Mouse (Mus musculus) neural tube, embryonic 11.5 days (tissue): ENCODE measurements around the gene Pla2g2f. TPM values are rescaled to one million over a fixed set of nuclear protein-coding genes. Genes with fewer than 3 reads are reported as not detected.
A peak's percentile ranks its signal among the peaks of the same experiment; 100 is the strongest.

Experiments
- ATAC-seq: fragments of 200-750 bp; cut with Nextera tagmentation; 2 replicates; pipeline ENCODE4 v1.8.0; 2017; ENCODE audit warnings: moderate number of reproducible peaks, mild to moderate bottlenecking, moderate TSS enrichment, moderate library complexity; ENCODE audit not compliant: insufficient read depth, low FRiP score, low TSS enrichment
- DNase-seq: peaks from one replicate; pipeline ENCODE4 v3.0.0-alpha.2; 2015; ENCODE audit warnings: low spot score
- H3K27ac ChIP-seq: fragments of 300-500 bp; sonication (generic); 2 replicates; pipeline ENCODE4 v1.5.1; 2014; ENCODE audit warnings: low read depth, mild to moderate bottlenecking, low read length
- H3K27me3 ChIP-seq: fragments of 300-500 bp; sonication (generic); 2 replicates; pipeline ENCODE4 v1.6.1; 2014; ENCODE audit warnings: mild to moderate bottlenecking, low read length, mixed read lengths; ENCODE audit not compliant: control insufficient read depth, insufficient read depth
- H3K36me3 ChIP-seq: fragments of 300-500 bp; sonication (generic); 2 replicates; pipeline ENCODE4 v1.6.1; 2014; ENCODE audit warnings: mild to moderate bottlenecking, low read length, moderate library complexity, mixed read lengths; ENCODE audit not compliant: control insufficient read depth, insufficient read depth
- H3K4me1 ChIP-seq: fragments of 300-500 bp; sonication (generic); 2 replicates; pipeline ENCODE4 v1.6.1; 2014; ENCODE audit warnings: low read length, mixed read lengths; ENCODE audit not compliant: control insufficient read depth, insufficient read depth
- H3K4me2 ChIP-seq: fragments of 300-500 bp; sonication (generic); 2 replicates; pipeline ENCODE4 v1.6.1; 2014; ENCODE audit warnings: low read depth, mild to moderate bottlenecking, moderate library complexity
- H3K4me3 ChIP-seq: fragments of 300-500 bp; sonication (generic); 2 replicates; pipeline ENCODE4 v1.5.1; 2014; ENCODE audit warnings: low read depth, low read length
- H3K9ac ChIP-seq: fragments of 300-500 bp; sonication (generic); 2 replicates; pipeline ENCODE4 v1.6.1; 2014; ENCODE audit warnings: mild to moderate bottlenecking, low read length
- H3K9me3 ChIP-seq: fragments of 300-500 bp; sonication (generic); 2 replicates; pipeline ENCODE4 v1.6.1; 2016; ENCODE audit warnings: low read length; ENCODE audit not compliant: control insufficient read depth
- WGBS: fragments of 180-500 bp; shearing (Covaris S2); extraction: QIAGEN DNeasy Blood & Tissue Kit; methylation state at CpG from one replicate; pipeline ENCODE4 v1.1.7; 2014; 5-methylcytosine and 5-hydroxymethylcytosine counted together
- polyA plus RNA-seq: library from polyadenylated mRNA; unstranded; fragments of >200 nt; fragmentation: Nextera tagmentation; extraction: Ambion mirVana; gene quantifications from 2 replicates; pipeline ENCODE4 v1.2.1, GENCODE M21; 2014

Gene Pla2g2f
- polyA plus RNA-seq, 1 experiment from 2014 or later = 0.17 TPM

DNA sequence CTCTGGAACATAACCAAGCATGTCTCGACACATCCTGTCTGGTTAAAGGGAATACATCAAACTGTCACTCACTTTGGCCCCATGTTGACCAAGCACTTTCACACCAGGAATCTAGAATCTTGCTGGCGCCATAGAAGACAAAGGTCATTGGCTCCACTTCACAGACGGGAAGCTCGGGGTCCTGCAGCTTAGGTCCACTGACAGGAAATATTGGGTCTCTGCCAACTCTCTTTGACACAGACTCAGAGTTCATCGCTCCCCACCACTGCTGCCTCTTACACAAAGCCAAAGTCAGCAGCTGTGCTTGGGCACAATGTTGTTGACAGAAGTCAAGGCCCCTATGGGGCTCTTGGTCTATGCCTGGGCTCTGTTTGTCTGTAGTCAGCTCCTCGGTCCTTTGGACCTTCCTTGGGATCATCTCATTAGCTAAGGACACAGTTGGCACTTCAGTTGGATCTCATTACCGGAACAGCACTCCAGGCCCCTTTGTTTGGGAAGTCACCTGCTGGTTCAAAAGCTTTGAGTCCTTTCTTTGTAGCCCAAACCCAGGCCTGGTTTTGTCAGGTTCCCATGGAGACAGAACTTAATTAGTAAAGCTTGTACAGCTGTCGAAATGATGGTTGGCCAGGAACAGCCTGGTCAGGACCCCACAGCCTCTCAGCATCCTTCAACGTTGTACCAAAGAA, 28.3 kb downstream of the Pla2g2f start:
- no peaks in the 10 kb centered on the region for H3K36me3 ChIP-seq
- H3K4me3 ChIP-seq = no peak overlapping the region
- H3K9me3 ChIP-seq = no peaks in the 10 kb centered on the region
- WGBS = 38% methylated on average over 9 of the region's 9 CpGs
- no peak for ATAC-seq
- peaks cover 6% of the 10 kb centered on the region for H3K4me1 ChIP-seq
- no peak overlapping the region for H3K4me2 ChIP-seq
- no peak overlapping the region for H3K9ac ChIP-seq
- no peak overlapping the region for H3K27ac ChIP-seq
- no peak for DNase-seq
- H3K27me3 ChIP-seq = no peaks in the 10 kb centered on the region

DNA sequence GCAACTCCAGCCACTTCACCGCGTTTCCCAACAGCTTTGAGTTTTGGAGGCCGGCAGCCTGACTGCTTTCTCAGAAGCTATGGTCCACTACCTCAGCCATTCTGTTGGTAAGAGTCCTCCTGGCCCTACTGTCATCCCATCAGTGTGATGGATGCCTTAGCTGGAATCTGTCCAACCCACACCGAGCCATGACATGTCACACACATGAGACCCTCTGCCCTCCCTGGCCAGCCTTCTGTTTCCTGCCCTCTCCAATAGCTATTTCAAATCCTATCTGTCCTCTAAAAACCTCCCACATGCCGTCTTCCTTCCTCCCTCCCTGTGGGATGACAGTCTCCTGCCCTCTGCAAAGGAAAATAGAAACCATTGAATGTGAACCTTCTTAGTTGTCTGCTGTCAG, 31.7 kb downstream of the Pla2g2f start:
- Histone ChIP-seq H3K36me3 (no peaks in the 10 kb centered on the region), H3K9ac (no peak overlapping the region), H3K27me3 (no peaks in the 10 kb centered on the region), H3K4me3 (no peak overlapping the region), H3K27ac (no peak overlapping the region), H3K9me3 (no peaks in the 10 kb centered on the region), H3K4me2 (peak overlapping the region; percentile 43; the same call in 1 of the 2 replicates), H3K4me1 (peaks cover 8% of the 10 kb centered on the region)
- 80% methylated on average over 5 of the region's 5 CpGs for WGBS
- no peak for ATAC-seq
- DNase-seq = no peak

DNA sequence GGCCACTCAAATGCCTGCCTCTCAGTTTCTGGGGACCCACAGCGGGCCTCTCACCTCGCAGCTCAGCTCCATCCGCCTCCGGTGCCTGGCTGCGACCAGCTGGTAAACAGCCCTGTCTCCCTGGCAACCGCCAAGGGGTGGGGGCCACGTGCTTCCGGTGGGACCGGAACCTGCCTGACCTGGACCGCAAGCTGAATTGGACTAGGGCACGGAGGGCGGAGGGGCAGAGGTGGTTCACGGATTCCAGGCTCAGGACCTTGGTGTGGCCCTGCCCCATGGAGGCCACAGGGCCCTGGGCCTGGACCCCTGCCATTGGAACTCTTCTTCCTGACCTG, 32.3 kb downstream of the Pla2g2f start:
- H3K27ac ChIP-seq = no peak overlapping the region
- no peaks in the 10 kb centered on the region for H3K9me3 ChIP-seq
- ATAC-seq (peak; percentile 69; the same call in 1 of the 2 replicates), DNase-seq (peak; percentile 78)
- H3K4me1 ChIP-seq = peaks cover 8% of the 10 kb centered on the region
- 7% methylated on average over 13 of the region's 13 CpGs for WGBS
- no peaks in the 10 kb centered on the region for H3K27me3 ChIP-seq
- H3K9ac ChIP-seq = peak overlapping the region; percentile 52
- H3K4me3 ChIP-seq = peak overlapping the region; percentile 25
- no peaks in the 10 kb centered on the region for H3K36me3 ChIP-seq
- peak overlapping the region; percentile 43 for H3K4me2 ChIP-seq

DNA sequence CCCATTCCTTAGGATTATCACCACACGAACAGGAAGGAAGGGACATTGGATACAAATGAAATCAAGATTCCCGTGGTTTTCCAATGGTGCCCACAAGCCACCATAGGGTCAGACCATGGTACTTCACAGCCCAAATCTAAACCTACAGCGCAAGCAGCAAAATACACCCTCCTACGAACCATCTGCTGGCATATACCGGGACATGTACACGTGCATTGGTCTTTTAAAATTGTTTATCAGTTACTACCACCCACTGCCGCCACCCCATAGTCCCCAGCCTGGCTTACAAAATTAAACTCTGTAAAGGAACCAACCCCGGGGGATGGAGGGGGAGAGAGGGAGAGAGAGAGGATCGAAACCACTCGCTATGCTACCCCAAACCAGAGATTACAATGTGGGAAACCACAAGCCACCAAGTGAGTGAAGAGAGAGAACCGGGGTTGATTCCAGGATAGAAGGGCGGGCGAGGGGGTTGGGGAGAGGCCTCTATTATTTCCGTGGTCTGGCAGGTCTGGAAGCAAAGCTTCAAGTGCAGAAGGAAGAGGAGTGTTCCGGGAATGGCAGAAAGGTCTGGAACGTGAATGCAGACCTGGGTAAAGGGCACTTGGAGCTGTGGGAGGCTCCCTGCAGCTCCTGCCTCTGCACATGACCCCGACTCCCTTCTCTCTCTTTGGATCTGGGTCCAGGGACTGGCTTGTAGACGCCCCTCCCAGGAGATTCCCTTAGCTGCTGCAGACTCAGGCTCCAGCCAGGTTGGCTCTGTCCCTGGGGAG, 32.9 kb downstream of the Pla2g2f start, which contains the start of gene Pla2g2c:
Gene Pla2g2c (plus strand): TSS at position 439 of the 773 bp plus-strand sequence.
- WGBS = 55% methylated on average over 18 of the region's 18 CpGs

DNA sequence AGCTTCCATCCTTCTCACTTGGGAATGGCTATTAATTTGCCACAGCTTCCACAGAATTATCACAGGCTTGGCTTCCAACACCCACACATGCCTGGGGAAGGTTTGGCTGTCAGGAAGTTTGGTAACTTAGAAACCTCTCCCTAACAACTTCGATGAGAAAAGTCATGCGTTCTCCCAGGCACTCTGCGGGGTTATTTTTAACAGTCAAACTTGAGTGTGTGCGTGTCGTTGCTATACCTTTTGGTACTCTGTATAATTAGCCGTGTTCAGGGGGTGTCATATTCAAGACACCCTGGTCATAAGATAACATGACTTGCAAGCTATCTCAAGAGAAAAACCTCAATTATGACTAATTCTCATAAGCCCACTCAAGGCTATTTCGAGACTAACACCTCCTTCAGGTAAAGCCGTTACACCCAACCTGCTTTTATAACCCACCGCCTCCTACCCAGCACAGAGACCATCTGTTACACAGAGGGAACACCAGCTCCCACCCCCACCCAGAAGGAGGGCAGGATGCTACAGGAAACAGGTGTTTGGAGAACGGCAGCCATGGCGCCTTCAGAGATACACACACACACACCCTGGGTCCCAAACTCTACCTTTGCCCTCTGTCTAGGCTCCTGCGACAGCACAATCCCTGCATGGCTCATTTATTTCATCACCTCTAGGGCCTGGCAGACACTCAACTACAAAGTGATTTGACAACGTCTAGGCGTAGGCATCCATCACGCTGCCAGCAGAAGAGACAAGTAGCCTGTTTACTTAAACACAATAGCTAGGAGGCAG, 33.7 kb downstream of the Pla2g2f start:
- 64% methylated on average over 15 of the region's 15 CpGs for WGBS
- no peaks in the 10 kb centered on the region for H3K27me3 ChIP-seq
- H3K9me3 ChIP-seq = no peaks in the 10 kb centered on the region
- no peak overlapping the region for H3K4me3 ChIP-seq
- no peaks in the 10 kb centered on the region for H3K36me3 ChIP-seq
- H3K9ac ChIP-seq = no peak overlapping the region
- no peak overlapping the region for H3K4me2 ChIP-seq
- DNase-seq (no peak), ATAC-seq (no peak)
- peaks cover 8% of the 10 kb centered on the region for H3K4me1 ChIP-seq
- no peak overlapping the region for H3K27ac ChIP-seq

More for the DNA sequence above, 32.9 kb downstream of the Pla2g2f start, which contains the start of gene Pla2g2c:
- peak within 1 kb of the TSS; percentile 25 for H3K4me3 ChIP-seq
- no peaks in the 10 kb centered on the region for H3K36me3 ChIP-seq
- H3K4me2 ChIP-seq = peak within 1 kb of the TSS; percentile 43
- peak within 1 kb of the TSS; percentile 52 for H3K9ac ChIP-seq
- no peaks in the 10 kb centered on the region for H3K27me3 ChIP-seq
- no peaks in the 10 kb centered on the region for H3K9me3 ChIP-seq
- DNase-seq (no peak), ATAC-seq (no peak)
- H3K4me1 ChIP-seq = peaks cover 8% of the 10 kb centered on the region
- H3K27ac ChIP-seq = no peak within 1 kb of the TSS

DNA sequence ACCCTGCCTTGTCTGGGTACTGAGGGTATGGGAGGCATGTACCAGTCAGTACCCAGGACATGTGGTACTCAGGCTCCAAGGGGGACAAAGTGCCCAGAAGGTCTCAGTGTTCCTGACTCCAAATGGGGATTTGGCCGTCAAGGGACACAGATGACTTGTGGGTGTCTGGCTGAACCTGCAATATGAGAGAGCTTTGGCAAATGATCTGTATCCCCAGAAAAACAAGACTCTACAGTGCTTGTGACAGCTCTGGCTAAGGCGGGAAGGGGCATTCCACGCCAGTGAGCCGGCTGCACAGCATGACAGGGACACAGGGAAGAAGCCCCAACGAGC, 38.2 kb downstream of the Pla2g2f start:
- ATAC-seq (no peak), DNase-seq (no peak)
- H3K4me2 ChIP-seq = no peak overlapping the region
- WGBS = 86% methylated on average over 5 of the region's 5 CpGs
- H3K4me3 ChIP-seq = no peak overlapping the region
- no peaks in the 10 kb centered on the region for H3K27me3 ChIP-seq
- H3K9ac ChIP-seq = no peak overlapping the region
- H3K9me3 ChIP-seq = no peaks in the 10 kb centered on the region
- no peaks in the 10 kb centered on the region for H3K36me3 ChIP-seq
- no peak overlapping the region for H3K27ac ChIP-seq
- peaks cover 3% of the 10 kb centered on the region; the same call in 1 of the 2 replicates for H3K4me1 ChIP-seq

DNA sequence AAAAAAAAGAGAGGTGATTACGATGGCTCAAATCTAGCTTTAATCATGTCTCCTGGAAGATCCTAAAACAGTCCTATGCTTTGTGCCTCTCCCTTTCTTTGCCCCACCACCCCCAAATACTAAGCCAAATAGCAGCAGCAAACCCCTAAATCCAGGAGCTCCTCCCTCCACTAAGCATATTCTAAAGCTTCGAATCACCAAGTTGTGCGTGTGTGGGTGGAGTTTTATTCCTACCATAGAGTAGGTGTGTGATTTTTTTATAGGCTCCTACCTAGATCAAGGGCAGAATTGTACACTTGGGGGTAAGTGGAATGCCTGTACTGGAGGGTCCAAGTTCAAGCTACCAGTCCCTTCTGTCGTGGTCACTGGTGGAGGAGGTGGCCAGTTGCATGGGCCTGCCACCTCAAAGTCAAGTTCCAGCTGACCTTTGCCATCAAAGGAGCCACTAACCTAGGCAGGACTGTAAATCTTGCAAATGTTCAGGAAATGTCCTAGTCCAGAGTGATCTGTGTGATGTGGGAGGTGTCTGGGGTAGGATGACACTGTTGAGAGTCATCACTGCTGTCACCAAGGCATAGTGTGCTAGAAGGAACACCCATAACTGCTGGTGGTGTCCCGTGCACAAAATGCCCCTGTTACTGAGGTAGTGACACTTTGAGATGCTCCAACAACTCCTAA, 38.7 kb downstream of the Pla2g2f start:
- ATAC-seq (no peak), DNase-seq (no peak)
- Histone ChIP-seq H3K9me3 (no peaks in the 10 kb centered on the region), H3K27me3 (no peaks in the 10 kb centered on the region), H3K4me1 (no peaks in the 10 kb centered on the region), H3K27ac (no peak overlapping the region), H3K36me3 (no peaks in the 10 kb centered on the region), H3K4me2 (no peak overlapping the region), H3K9ac (no peak overlapping the region), H3K4me3 (no peak overlapping the region)
- WGBS = 82% methylated on average over 5 of the region's 5 CpGs

DNA sequence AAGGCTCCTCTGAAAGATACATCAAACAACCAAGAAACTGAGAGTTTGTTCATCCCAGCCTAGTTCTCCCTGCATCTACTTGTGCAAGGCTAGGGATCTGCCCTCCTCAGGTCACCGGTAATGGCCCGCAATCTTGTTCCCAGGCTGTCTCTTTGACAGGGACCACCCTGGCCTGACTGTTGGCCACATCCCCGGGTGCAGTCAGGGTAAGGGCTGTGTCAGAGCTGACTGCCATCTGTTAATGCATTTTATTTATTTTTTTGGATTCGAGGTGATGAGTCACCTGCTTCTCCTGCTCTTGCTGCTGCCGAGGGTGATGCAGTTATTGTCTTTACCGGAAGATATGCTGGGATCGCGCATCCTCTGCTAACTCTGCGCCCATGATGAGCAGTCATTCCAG, 40.7 kb downstream of the Pla2g2f start:
- WGBS = 90% methylated on average over 9 of the region's 9 CpGs
- ATAC-seq (no peak), DNase-seq (no peak)
- no peak overlapping the region for H3K4me3 ChIP-seq
- H3K4me2 ChIP-seq = no peak overlapping the region
- H3K27ac ChIP-seq = no peak overlapping the region
- no peaks in the 10 kb centered on the region for H3K9me3 ChIP-seq
- H3K9ac ChIP-seq = no peak overlapping the region
- no peaks in the 10 kb centered on the region for H3K27me3 ChIP-seq
- H3K4me1 ChIP-seq = no peaks in the 10 kb centered on the region
- H3K36me3 ChIP-seq = no peaks in the 10 kb centered on the region
